Mouse (Mus musculus) hindbrain, postnatal 0 days (tissue): ENCODE results near the gene Wfdc13. TPM values are rescaled to one million over a fixed set of nuclear protein-coding genes. Genes with fewer than 3 reads are reported as not detected.

Experiments used
- ATAC-seq: fragments of 200-750 bp; cut with Nextera tagmentation; 2 replicates; pipeline ENCODE4 v1.8.0; 2017; ENCODE audit warnings: mild to moderate bottlenecking, moderate TSS enrichment, moderate library complexity
- DNase-seq: peaks from one replicate; pipeline ENCODE4 v3.0.0-alpha.2; 2015; ENCODE audit warnings: low spot score
- H3K27ac ChIP-seq: fragments of 300-500 bp; sonication (generic); 2 replicates; pipeline ENCODE4 v1.5.1; 2014; ENCODE audit warnings: mild to moderate bottlenecking
- H3K27me3 ChIP-seq: fragments of 300-500 bp; sonication (generic); 2 replicates; pipeline ENCODE4 v1.6.1; 2014; ENCODE audit warnings: low read length, mixed read lengths; ENCODE audit not compliant: insufficient read depth
- H3K36me3 ChIP-seq: fragments of 300-500 bp; sonication (generic); 2 replicates; pipeline ENCODE4 v1.6.1; 2014; ENCODE audit warnings: low read length, mixed read lengths; ENCODE audit not compliant: insufficient read depth
- H3K4me1 ChIP-seq: fragments of 300-500 bp; sonication (generic); 2 replicates; pipeline ENCODE4 v1.6.1; 2014; ENCODE audit warnings: antibody characterized with exemption, low read length, mixed read lengths; ENCODE audit not compliant: insufficient read depth
- H3K4me2 ChIP-seq: fragments of 300-500 bp; sonication (generic); 2 replicates; pipeline ENCODE4 v1.6.1; 2014; ENCODE audit warnings: low read depth, mild to moderate bottlenecking, low read length, moderate library complexity, mixed read lengths
- H3K4me3 ChIP-seq: fragments of 300-500 bp; sonication (generic); 2 replicates; pipeline ENCODE4 v1.5.1; 2014; ENCODE audit warnings: low read length
- H3K9ac ChIP-seq: fragments of 300-500 bp; sonication (generic); replicated peaks from 2 replicates; pipeline ENCODE4 v1.6.1; 2014; ENCODE audit warnings: mild to moderate bottlenecking, low read length, moderate library complexity, mixed read lengths
- H3K9me3 ChIP-seq: fragments of 300-500 bp; sonication (generic); 2 replicates; pipeline ENCODE4 v1.6.1; 2016; ENCODE audit warnings: low read length, mixed read lengths
- CTCF ChIP-seq: IDR thresholded peaks from 2 replicates; pipeline ENCODE4 v1.5.1; 2016; ENCODE audit warnings: antibody characterized with exemption, control low read depth, low read depth
- WGBS: fragments of 180-500 bp; shearing (Covaris S2); extraction: QIAGEN DNeasy Blood & Tissue Kit; methylation state at CpG from one replicate; pipeline ENCODE4 v1.1.7; 2014; 5-methylcytosine and 5-hydroxymethylcytosine counted together
- polyA plus RNA-seq: library from polyadenylated mRNA; unstranded; fragments of >200 nt; fragmentation: Nextera tagmentation; extraction: Ambion mirVana; gene quantifications from 2 replicates; pipeline ENCODE4 v1.2.1, GENCODE M21; 2015
- total RNA-seq: library from RNA; depleted of rRNA; stranded (reverse); fragments of >200 nt; gene quantifications from 2 replicates; pipeline ENCODE4 v1.2.3, GENCODE M21; 2014

The Wfdc13 gene
- total and polyA plus RNA-seq, 2 experiments from 2014 or later = not detected

DNA sequence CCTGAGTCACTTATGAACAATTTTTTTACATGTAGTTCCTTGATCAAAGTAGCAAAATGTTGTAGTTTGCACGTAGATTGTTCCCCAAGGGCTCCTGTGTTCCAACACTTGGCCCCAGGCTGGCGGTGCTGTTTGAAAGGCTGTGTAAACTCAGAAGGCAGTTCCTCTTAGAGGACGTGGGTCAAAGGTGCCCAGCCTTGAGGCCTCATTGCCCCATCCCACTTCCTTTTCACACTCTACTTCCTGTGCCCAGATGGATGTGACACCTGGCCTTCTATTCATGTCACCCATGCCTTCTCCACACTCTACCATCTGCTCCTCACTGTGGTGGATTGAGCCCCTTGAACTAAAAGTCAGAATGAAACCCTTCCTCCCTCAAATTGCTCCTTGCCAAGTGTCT lies 5.0 kb upstream of the Wfdc13 start:
- Histone ChIP-seq H3K36me3 (no peaks in the 10 kb centered on the region), H3K4me3 (no peak overlapping the region), H3K27ac (no peak overlapping the region), H3K27me3 (no peaks in the 10 kb centered on the region), H3K9me3 (no peaks in the 10 kb centered on the region), H3K9ac (no peak overlapping the region), H3K4me2 (no peak overlapping the region), H3K4me1 (no peaks in the 10 kb centered on the region; the same call in 1 of the 2 replicates)
- DNase-seq (no peak), ATAC-seq (no peak)
- 63% methylated on average over 3 of the region's 3 CpGs for WGBS
- no peak for TF ChIP-seq CTCF

- Histone ChIP-seq H3K9ac (no peak within 1 kb of the TSS), H3K27me3 (no peaks in the 10 kb centered on the region), H3K4me1 (no peaks in the 10 kb centered on the region), H3K9me3 (no peaks in the 10 kb centered on the region), H3K27ac (no peak within 1 kb of the TSS), H3K36me3 (no peaks in the 10 kb centered on the region), H3K4me2 (no peak within 1 kb of the TSS), H3K4me3 (no peak within 1 kb of the TSS)
- ATAC-seq = no peak
- 68% methylated on average over 4 of the region's 4 CpGs for WGBS
- no peak for TF ChIP-seq CTCF
- DNase-seq = no peak
Measured at GRCm38 (mm10) chr2:164698201-164698600, 13.3 kb downstream of the Wfdc13 start, which contains the start of gene Spint4. Gene Spint4, plus strand, starts transcription at chr2:164698501.

- DNase-seq (no peak), ATAC-seq (no peak)
- WGBS = 86% methylated on average over 5 of the region's 5 CpGs
Measured at GRCm38 (mm10) chr2:164700959-164701358, 16.1 kb downstream of the Wfdc13 start.

DNA sequence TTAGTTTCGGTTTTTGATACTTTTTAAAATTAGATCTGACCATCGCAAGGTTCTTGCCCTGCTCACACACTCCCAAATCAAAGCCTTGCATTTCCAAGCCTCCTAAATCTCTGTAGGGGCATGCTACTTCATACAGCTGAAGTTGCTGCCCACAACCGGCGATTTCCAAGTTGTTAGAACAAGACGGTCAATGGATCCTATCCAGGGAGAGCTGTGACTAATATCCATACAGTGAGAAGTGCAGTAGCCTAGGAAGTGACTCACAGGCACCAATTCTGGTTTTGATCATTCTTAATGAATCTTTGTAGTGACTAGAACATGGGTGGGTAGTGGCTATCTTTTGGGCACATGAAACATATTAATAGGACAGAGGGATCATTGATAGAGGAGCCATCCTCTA lies 16.9 kb downstream of the Wfdc13 start:
- no peaks in the 10 kb centered on the region for H3K4me1 ChIP-seq
- DNase-seq (no peak), ATAC-seq (no peak)
- H3K27me3 ChIP-seq = no peaks in the 10 kb centered on the region
- no peak overlapping the region for H3K9ac ChIP-seq
- no peaks in the 10 kb centered on the region for H3K36me3 ChIP-seq
- no peak overlapping the region for H3K27ac ChIP-seq
- 90% methylated on average over 5 of the region's 5 CpGs for WGBS
- no peak for TF ChIP-seq CTCF
- no peak overlapping the region for H3K4me3 ChIP-seq
- no peak overlapping the region for H3K4me2 ChIP-seq
- H3K9me3 ChIP-seq = no peaks in the 10 kb centered on the region

More at GRCm38 (mm10) chr2:164700959-164701358, 16.1 kb downstream of the Wfdc13 start:
- H3K27me3 ChIP-seq = no peaks in the 10 kb centered on the region
- no peaks in the 10 kb centered on the region for H3K36me3 ChIP-seq
- no peak overlapping the region for H3K27ac ChIP-seq
- H3K9ac ChIP-seq = no peak overlapping the region
- no peak for TF ChIP-seq CTCF
- H3K9me3 ChIP-seq = no peaks in the 10 kb centered on the region
- H3K4me1 ChIP-seq = no peaks in the 10 kb centered on the region
- H3K4me3 ChIP-seq = no peak overlapping the region
- no peak overlapping the region for H3K4me2 ChIP-seq

GRCm38 (mm10) chr2:164704235-164704634 lies 19.3 kb downstream of the Wfdc13 start:
- H3K36me3 ChIP-seq = no peaks in the 10 kb centered on the region
- H3K4me2 ChIP-seq = no peak overlapping the region
- TF ChIP-seq CTCF = no peak
- H3K27me3 ChIP-seq = no peaks in the 10 kb centered on the region
- no peak overlapping the region for H3K4me3 ChIP-seq
- no peak for ATAC-seq
- H3K9me3 ChIP-seq = no peaks in the 10 kb centered on the region
- no peak overlapping the region for H3K27ac ChIP-seq
- H3K9ac ChIP-seq = no peak overlapping the region
- no peak for DNase-seq
- 80% methylated on average over 5 of the region's 5 CpGs for WGBS
- no peaks in the 10 kb centered on the region for H3K4me1 ChIP-seq

GRCm38 (mm10) chr2:164705328-164705727 lies 20.4 kb downstream of the Wfdc13 start:
- ATAC-seq (no peak), DNase-seq (no peak)
- no peaks in the 10 kb centered on the region for H3K27me3 ChIP-seq
- H3K9ac ChIP-seq = no peak overlapping the region
- no peaks in the 10 kb centered on the region for H3K36me3 ChIP-seq
- H3K4me1 ChIP-seq = no peaks in the 10 kb centered on the region
- no peak for TF ChIP-seq CTCF
- H3K4me3 ChIP-seq = no peak overlapping the region
- WGBS = 95% methylated on average over 6 of the region's 6 CpGs
- H3K4me2 ChIP-seq = no peak overlapping the region
- H3K9me3 ChIP-seq = no peaks in the 10 kb centered on the region
- no peak overlapping the region for H3K27ac ChIP-seq

DNA sequence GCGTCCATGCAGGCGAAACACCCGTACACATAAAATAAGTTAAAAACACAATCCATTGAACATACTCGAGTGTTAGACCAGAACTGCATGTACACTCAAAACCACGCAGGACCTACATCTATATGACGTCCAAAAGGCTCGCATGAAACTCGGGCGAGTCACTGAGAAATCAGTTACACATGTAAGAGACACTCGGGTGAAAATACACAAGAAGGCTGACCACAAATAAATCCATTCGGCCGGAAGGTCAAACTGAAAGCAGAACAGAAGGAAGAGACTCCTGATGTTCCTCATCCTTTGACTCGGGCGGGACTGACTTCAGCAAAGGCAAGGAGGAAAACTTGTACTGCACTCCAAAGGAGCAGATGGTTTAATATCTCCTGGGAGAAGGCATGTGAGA lies 21.1 kb downstream of the Wfdc13 start:
- Histone ChIP-seq H3K27ac (no peak overlapping the region), H3K4me2 (no peak overlapping the region), H3K9me3 (no peaks in the 10 kb centered on the region), H3K4me1 (no peaks in the 10 kb centered on the region), H3K27me3 (no peaks in the 10 kb centered on the region), H3K9ac (no peak overlapping the region), H3K36me3 (no peaks in the 10 kb centered on the region), H3K4me3 (no peak overlapping the region)
- no peak for ATAC-seq
- DNase-seq = no peak
- 92% methylated on average over 14 of the region's 14 CpGs for WGBS
- no peak for TF ChIP-seq CTCF
